Mouse (Mus musculus): ENCODE data around the gene Ubap2.

GRCm38 (mm10) chr4:41274377-41274979, 466 bp downstream of the Ubap2 start:
- no peak for TF ChIP-seq CTCF (IDR thresholded peaks at IDR 0.05; ENCODE audit: low read depth)
- TF ChIP-seq EP300 (IDR thresholded peaks at IDR 0.05; ENCODE audit: low read depth) = no peak

Measured in heart, postnatal 0 days (tissue).